Mouse (Mus musculus) effector memory CD4-positive, alpha-beta T cell, adult 5 months (primary cell): ENCODE measurements around the gene Vmn2r85. TPM values are rescaled to one million over a fixed set of nuclear protein-coding genes. Genes with fewer than 3 reads are reported as not detected.

ENCODE experiments used
- polyA plus RNA-seq: library from polyadenylated mRNA; unstranded; fragments of 100-300 nt; shearing (Covaris generic); gene quantifications from one replicate; pipeline ENCODE4 v1.2.1, GENCODE M21; 2017

The Vmn2r85 gene
- polyA plus RNA-seq = not detected

GRCm38 (mm10) chr10:130429603-130430002 is at the start of gene Vmn2r85:
Gene Vmn2r85, minus strand, starts transcription at chr10:130429703.

GRCm38 (mm10) chr10:130455950-130456349 is 26.4 kb upstream of the Vmn2r85 start, which contains the start of gene Vmn2r86:
Gene Vmn2r86, minus strand, starts transcription at chr10:130456050.

GRCm38 (mm10) chr10:130394232-130394631 is 35.3 kb downstream of the Vmn2r85 start, which contains the start of gene Vmn2r84:
Gene Vmn2r84, minus strand, starts transcription at chr10:130394332.

Other genes starting within 250 kb of the Vmn2r85 start
- gene Olfr826, start 245.5 kb downstream of the Vmn2r85 start, polyA plus RNA-seq = not detected
- gene Olfr827, start 215.3 kb downstream of the Vmn2r85 start, polyA plus RNA-seq = not detected
- gene Neurod4, start 149.5 kb downstream of the Vmn2r85 start, polyA plus RNA-seq = not detected
- gene Tespa1, start 106.8 kb downstream of the Vmn2r85 start, polyA plus RNA-seq = 227 TPM
- gene Vmn2r84, start 35.4 kb downstream of the Vmn2r85 start, polyA plus RNA-seq = 0.35 TPM
- 0.15 TPM for gene Vmn2r86, start 26.3 kb upstream of the Vmn2r85 start, polyA plus RNA-seq
- gene Vmn2r87, start 67.7 kb upstream of the Vmn2r85 start, polyA plus RNA-seq = 0.14 TPM